Mouse (Mus musculus): Measurements from ENCODE around the gene Senp8. TPM values are rescaled to one million over a fixed set of nuclear protein-coding genes. Genes with fewer than 3 reads are reported as not detected.
A peak's percentile ranks its signal among the peaks of the same experiment; 100 is the strongest.

Senp8 gene
- polyA plus RNA-seq, 1 experiment from 2014 or later, result 13.0 TPM

- H3K27me3 ChIP-seq (replicated peaks), result no peaks in the 10 kb centered on the region
- 80% methylated on average over 2 of the region's 2 CpGs for WGBS
- no peak overlapping the region for H3K27ac ChIP-seq (ENCODE audit: poor library complexity, severe bottlenecking)
- peaks cover 16% of the 10 kb centered on the region for H3K4me1 ChIP-seq (replicated peaks)
- no peak overlapping the region for H3K4me2 ChIP-seq
- no peak overlapping the region for H3K4me3 ChIP-seq
- no peaks in the 10 kb centered on the region for H3K9me3 ChIP-seq (replicated peaks)
- H3K36me3 ChIP-seq, result no peaks in the 10 kb centered on the region
- H3K9ac ChIP-seq, result no peak overlapping the region
- no peak for ATAC-seq (ENCODE audit: insufficient number of reproducible peaks, low FRiP score)
These were observed 9.9 kb downstream of the Senp8 start for GRCm38 (mm10) chr9:59740593-59740992.

- peak; percentile 48; the same call in 1 of the 2 replicates for ATAC-seq (ENCODE audit: insufficient number of reproducible peaks, low FRiP score)
- 11% methylated on average over 4 of the region's 4 CpGs for WGBS
These were observed 15.1 kb downstream of the Senp8 start for GRCm38 (mm10) chr9:59735394-59735793.

GRCm38 (mm10) chr9:59733075-59733474 lies 17.4 kb downstream of the Senp8 start:
- Histone ChIP-seq H3K4me3 (no peak overlapping the region), H3K4me2 (no peak overlapping the region), H3K4me1 (replicated peaks) (peaks cover 25% of the 10 kb centered on the region), H3K27ac (ENCODE audit: poor library complexity, severe bottlenecking) (no peak overlapping the region), H3K9me3 (replicated peaks) (no peaks in the 10 kb centered on the region), H3K27me3 (replicated peaks) (no peaks in the 10 kb centered on the region), H3K9ac (no peak overlapping the region), H3K36me3 (no peaks in the 10 kb centered on the region)
- WGBS, result 50% methylated on average over 6 of the region's 6 CpGs
- no peak for ATAC-seq (ENCODE audit: insufficient number of reproducible peaks, low FRiP score)

More at GRCm38 (mm10) chr9:59735394-59735793, 15.1 kb downstream of the Senp8 start:
- H3K36me3 ChIP-seq, result no peaks in the 10 kb centered on the region
- H3K27me3 ChIP-seq (replicated peaks), result no peaks in the 10 kb centered on the region
- no peak overlapping the region for H3K4me3 ChIP-seq
- no peak overlapping the region for H3K9ac ChIP-seq
- H3K4me2 ChIP-seq, result no peak overlapping the region
- H3K9me3 ChIP-seq (replicated peaks), result no peaks in the 10 kb centered on the region
- peak overlapping the region; percentile 62 for H3K27ac ChIP-seq (ENCODE audit: poor library complexity, severe bottlenecking)
- H3K4me1 ChIP-seq (replicated peaks), result peaks cover 25% of the 10 kb centered on the region

GRCm38 (mm10) chr9:59731136-59731535 lies 19.4 kb downstream of the Senp8 start:
- Histone ChIP-seq H3K4me3 (no peak overlapping the region), H3K4me1 (replicated peaks) (peaks cover 15% of the 10 kb centered on the region), H3K4me2 (no peak overlapping the region), H3K27me3 (replicated peaks) (no peaks in the 10 kb centered on the region), H3K9me3 (replicated peaks) (no peaks in the 10 kb centered on the region), H3K36me3 (no peaks in the 10 kb centered on the region), H3K9ac (no peak overlapping the region), H3K27ac (ENCODE audit: poor library complexity, severe bottlenecking) (no peak overlapping the region)
- no peak for ATAC-seq (ENCODE audit: insufficient number of reproducible peaks, low FRiP score)
- 82% methylated on average over 5 of the region's 5 CpGs for WGBS

GRCm38 (mm10) chr9:59727569-59728286 lies 22.8 kb downstream of the Senp8 start:
- no peaks in the 10 kb centered on the region for H3K36me3 ChIP-seq
- no peak overlapping the region for H3K27ac ChIP-seq (ENCODE audit: poor library complexity, severe bottlenecking)
- H3K27me3 ChIP-seq (replicated peaks), result no peaks in the 10 kb centered on the region
- no peak overlapping the region for H3K9ac ChIP-seq
- no peak for ATAC-seq (ENCODE audit: insufficient number of reproducible peaks, low FRiP score)
- no peak overlapping the region for H3K4me2 ChIP-seq
- 77% methylated on average over 11 of the region's 11 CpGs for WGBS
- no peak overlapping the region for H3K4me3 ChIP-seq
- no peaks in the 10 kb centered on the region for H3K9me3 ChIP-seq (replicated peaks)
- H3K4me1 ChIP-seq (replicated peaks), result peaks cover 17% of the 10 kb centered on the region

GRCm38 (mm10) chr9:59725515-59725914 lies 25.0 kb downstream of the Senp8 start:
- H3K4me3 ChIP-seq, result no peak overlapping the region
- ATAC-seq (ENCODE audit: insufficient number of reproducible peaks, low FRiP score), result no peak
- peaks cover 17% of the 10 kb centered on the region for H3K4me1 ChIP-seq (replicated peaks)
- no peaks in the 10 kb centered on the region for H3K9me3 ChIP-seq (replicated peaks)
- H3K27ac ChIP-seq (ENCODE audit: poor library complexity, severe bottlenecking), result no peak overlapping the region
- no peaks in the 10 kb centered on the region for H3K27me3 ChIP-seq (replicated peaks)
- WGBS, result 64% methylated on average over 10 of the region's 10 CpGs
- no peak overlapping the region for H3K4me2 ChIP-seq
- H3K36me3 ChIP-seq, result no peaks in the 10 kb centered on the region
- no peak overlapping the region for H3K9ac ChIP-seq

GRCm38 (mm10) chr9:59723791-59724442 lies 26.6 kb downstream of the Senp8 start:
- H3K4me2 ChIP-seq, result no peak overlapping the region
- H3K9ac ChIP-seq, result no peak overlapping the region
- 48% methylated on average over 8 of the region's 8 CpGs for WGBS

GRCm38 (mm10) chr9:59723096-59723657 lies 27.3 kb downstream of the Senp8 start:
- ATAC-seq (ENCODE audit: insufficient number of reproducible peaks, low FRiP score), result no peak
- no peak overlapping the region for H3K9ac ChIP-seq
- no peaks in the 10 kb centered on the region for H3K36me3 ChIP-seq
- H3K4me3 ChIP-seq, result peak overlapping the region; percentile 16; the same call in 1 of the 2 replicates
- peaks cover 17% of the 10 kb centered on the region for H3K4me1 ChIP-seq (replicated peaks)
- H3K4me2 ChIP-seq, result peak overlapping the region; percentile 51
- H3K27ac ChIP-seq (ENCODE audit: poor library complexity, severe bottlenecking), result peak overlapping the region; percentile 22; the same call in 1 of the 2 replicates
- no peaks in the 10 kb centered on the region for H3K27me3 ChIP-seq (replicated peaks)
- 16% methylated on average over 10 of the region's 10 CpGs for WGBS
- no peaks in the 10 kb centered on the region for H3K9me3 ChIP-seq (replicated peaks)

More at GRCm38 (mm10) chr9:59723791-59724442, 26.6 kb downstream of the Senp8 start:
- no peak overlapping the region for H3K27ac ChIP-seq (ENCODE audit: poor library complexity, severe bottlenecking)
- H3K4me1 ChIP-seq (replicated peaks), result peaks cover 17% of the 10 kb centered on the region
- ATAC-seq (ENCODE audit: insufficient number of reproducible peaks, low FRiP score), result 0 out of 2 replicates have a peak, but pooled peaks have one; percentile 33
- no peaks in the 10 kb centered on the region for H3K9me3 ChIP-seq (replicated peaks)
- no peak overlapping the region for H3K4me3 ChIP-seq
- no peaks in the 10 kb centered on the region for H3K36me3 ChIP-seq
- H3K27me3 ChIP-seq (replicated peaks), result no peaks in the 10 kb centered on the region

- no peak overlapping the region for H3K9ac ChIP-seq
- H3K27ac ChIP-seq (ENCODE audit: poor library complexity, severe bottlenecking), result no peak overlapping the region
- H3K27me3 ChIP-seq (replicated peaks), result 0 out of 2 replicates have a peak, but pooled peaks cover 4% of the 10 kb centered on the region
- ATAC-seq (ENCODE audit: insufficient number of reproducible peaks, low FRiP score), result no peak
- H3K4me1 ChIP-seq (replicated peaks), result peaks cover 14% of the 10 kb centered on the region
- H3K9me3 ChIP-seq (replicated peaks), result no peaks in the 10 kb centered on the region
- no peak overlapping the region for H3K4me3 ChIP-seq
- 75% methylated on average over 5 of the region's 5 CpGs for WGBS
- H3K4me2 ChIP-seq, result no peak overlapping the region
- H3K36me3 ChIP-seq, result no peaks in the 10 kb centered on the region
These were observed 29.4 kb downstream of the Senp8 start for GRCm38 (mm10) chr9:59721144-59721543.

GRCm38 (mm10) chr9:59718237-59718636 lies 32.3 kb downstream of the Senp8 start:
- ATAC-seq (ENCODE audit: insufficient number of reproducible peaks, low FRiP score), result no peak
- Histone ChIP-seq H3K9ac (no peak overlapping the region), H3K27ac (ENCODE audit: poor library complexity, severe bottlenecking) (no peak overlapping the region), H3K4me1 (replicated peaks) (peaks cover 5% of the 10 kb centered on the region), H3K27me3 (replicated peaks) (peaks cover 4% of the 10 kb centered on the region; the same call in 1 of the 2 replicates), H3K4me3 (no peak overlapping the region), H3K36me3 (no peaks in the 10 kb centered on the region), H3K4me2 (no peak overlapping the region), H3K9me3 (replicated peaks) (no peaks in the 10 kb centered on the region)
- 87% methylated on average over 4 of the region's 4 CpGs for WGBS

- 73% methylated on average over 7 of the region's 7 CpGs for WGBS
- Histone ChIP-seq H3K4me1 (replicated peaks) (peaks cover 4% of the 10 kb centered on the region), H3K27ac (ENCODE audit: poor library complexity, severe bottlenecking) (no peak overlapping the region), H3K9me3 (replicated peaks) (no peaks in the 10 kb centered on the region), H3K4me3 (no peak overlapping the region), H3K4me2 (no peak overlapping the region), H3K36me3 (no peaks in the 10 kb centered on the region), H3K9ac (no peak overlapping the region), H3K27me3 (replicated peaks) (peaks cover 4% of the 10 kb centered on the region; the same call in 1 of the 2 replicates)
- no peak for ATAC-seq (ENCODE audit: insufficient number of reproducible peaks, low FRiP score)
These were observed 34.1 kb downstream of the Senp8 start for GRCm38 (mm10) chr9:59716275-59716898.
